Mouse (Mus musculus) heart, embryonic 13.5 days (tissue): ENCODE results near the gene Glrx. TPM values are rescaled to one million over a fixed set of nuclear protein-coding genes. Genes with fewer than 3 reads are reported as not detected.
A peak's percentile ranks its signal among the peaks of the same experiment; 100 is the strongest.

Source experiments
- ATAC-seq: fragments of 200-750 bp; cut with Nextera tagmentation; 2 replicates; pipeline ENCODE4 v1.8.0; 2017; ENCODE audit warnings: moderate TSS enrichment; ENCODE audit not compliant: insufficient number of reproducible peaks, low FRiP score, low TSS enrichment; ENCODE audit errors: extremely low read depth
- H3K27ac ChIP-seq: fragments of 300-500 bp; sonication (generic); replicated peaks from 2 replicates; pipeline ENCODE4 v1.5.1; 2015; ENCODE audit warnings: moderate library complexity, mild to moderate bottlenecking, inconsistent platforms
- H3K27me3 ChIP-seq: fragments of 300-500 bp; sonication (generic); replicated peaks from 2 replicates; pipeline ENCODE4 v1.6.1; 2015; ENCODE audit warnings: mild to moderate bottlenecking, inconsistent platforms
- H3K36me3 ChIP-seq: fragments of 300-500 bp; sonication (generic); 2 replicates; pipeline ENCODE4 v1.6.1; 2015; ENCODE audit warnings: mild to moderate bottlenecking, inconsistent platforms
- H3K4me1 ChIP-seq: fragments of 300-500 bp; sonication (generic); 2 replicates; pipeline ENCODE4 v1.6.1; 2015; ENCODE audit warnings: inconsistent platforms
- H3K4me2 ChIP-seq: fragments of 300-500 bp; sonication (generic); 2 replicates; pipeline ENCODE4 v1.6.1; 2015; ENCODE audit warnings: inconsistent platforms, mild to moderate bottlenecking, moderate library complexity
- H3K4me3 ChIP-seq: fragments of 300-500 bp; sonication (generic); 2 replicates; pipeline ENCODE4 v1.5.1; 2015; ENCODE audit warnings: moderate library complexity, mild to moderate bottlenecking, inconsistent platforms
- H3K9ac ChIP-seq: fragments of 300-500 bp; sonication (generic); 2 replicates; pipeline ENCODE4 v1.6.1; 2015; ENCODE audit warnings: inconsistent platforms, mild to moderate bottlenecking, moderate library complexity
- H3K9me3 ChIP-seq: fragments of 300-500 bp; sonication (generic); 2 replicates; pipeline ENCODE4 v1.6.1; 2016; ENCODE audit warnings: inconsistent platforms
- WGBS: fragments of 180-500 bp; shearing (Covaris S2); methylation state at CpG from one replicate; pipeline ENCODE4 v1.1.7; 2015; ENCODE audit warnings: mixed read lengths; 5-methylcytosine and 5-hydroxymethylcytosine counted together
- polyA plus RNA-seq: library from polyadenylated mRNA; unstranded; fragments of >200 nt; fragmentation: Nextera tagmentation; extraction: Ambion mirVana; gene quantifications from 2 replicates; pipeline ENCODE4 v1.2.1, GENCODE M21; 2015

Gene Glrx
- polyA plus RNA-seq, 1 experiment from 2014 or later = 99.2 TPM

DNA sequence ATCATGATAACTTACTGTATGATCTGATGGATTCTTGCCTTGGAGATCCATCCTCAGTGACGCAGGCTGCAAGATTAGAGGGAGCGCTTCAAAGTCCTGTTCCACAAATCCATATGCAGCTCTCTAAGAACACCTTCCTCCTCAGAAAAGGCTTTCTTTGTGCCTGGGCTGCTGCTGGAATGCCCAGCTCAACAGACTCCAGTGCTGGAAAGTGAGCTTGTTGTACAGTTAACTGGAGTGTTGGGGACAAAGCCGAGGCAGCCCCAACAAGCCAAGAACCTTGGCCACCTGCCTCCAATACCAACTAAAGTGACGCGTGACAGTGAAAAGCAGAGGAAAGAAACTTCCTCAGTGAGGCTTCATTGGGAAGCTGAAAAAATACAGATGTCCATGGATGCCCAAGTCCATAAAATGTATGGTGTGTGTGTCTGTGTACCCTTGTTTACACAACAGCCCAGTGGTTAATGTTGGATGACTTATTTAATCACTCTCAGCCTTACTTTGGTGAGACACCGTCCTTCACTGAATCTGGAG lies 1.2 kb downstream of the Glrx start:
- peak overlapping the region; percentile 86 for H3K9ac ChIP-seq
- peak overlapping the region; percentile 77 for H3K4me3 ChIP-seq
- H3K36me3 ChIP-seq = no peaks in the 10 kb centered on the region
- peak overlapping the region; percentile 95 for H3K27ac ChIP-seq
- ATAC-seq = no peak
- H3K9me3 ChIP-seq = no peaks in the 10 kb centered on the region
- no peaks in the 10 kb centered on the region for H3K27me3 ChIP-seq
- 33% methylated on average over 6 of the region's 6 CpGs for WGBS
- H3K4me2 ChIP-seq = peak overlapping the region; percentile 78
- H3K4me1 ChIP-seq = peaks cover 46% of the 10 kb centered on the region

- Histone ChIP-seq H3K9me3 (no peaks in the 10 kb centered on the region), H3K4me1 (peaks cover 46% of the 10 kb centered on the region), H3K4me2 (peak overlapping the region; percentile 78), H3K27ac (no peak overlapping the region), H3K27me3 (no peaks in the 10 kb centered on the region), H3K4me3 (peak overlapping the region; percentile 77), H3K9ac (peak overlapping the region; percentile 86; the same call in 1 of the 2 replicates), H3K36me3 (peaks cover under 1% of the 10 kb centered on the region; the same call in 1 of the 2 replicates)
- ATAC-seq = no peak
- WGBS = 71% methylated on average over 3 of the region's 3 CpGs
These were observed 2.3 kb downstream of the Glrx start for GRCm38 (mm10) chr13:75841950-75842349.

DNA sequence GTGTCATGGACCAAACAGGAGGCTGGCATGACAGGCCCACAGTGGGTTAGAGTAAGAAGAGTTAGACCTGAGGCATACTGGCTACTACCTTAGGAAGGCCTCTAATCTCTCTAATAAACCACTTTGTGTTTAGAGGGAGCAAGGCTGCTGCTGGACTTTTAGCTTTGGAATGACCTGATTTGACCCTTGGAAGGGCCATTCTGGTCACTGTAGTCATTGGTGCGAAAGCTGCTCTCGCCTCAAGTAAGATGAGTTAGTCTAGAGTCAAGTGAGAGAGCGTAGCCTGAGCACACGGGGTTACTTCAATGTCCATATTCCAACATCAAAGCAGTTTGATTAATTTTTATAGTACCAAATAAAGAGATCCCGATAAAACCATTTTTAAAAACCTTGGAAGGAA lies 3.7 kb downstream of the Glrx start:
- Histone ChIP-seq H3K36me3 (peaks cover 14% of the 10 kb centered on the region), H3K9me3 (no peaks in the 10 kb centered on the region), H3K4me3 (no peak overlapping the region), H3K27me3 (no peaks in the 10 kb centered on the region), H3K4me1 (peaks cover 46% of the 10 kb centered on the region), H3K4me2 (no peak overlapping the region), H3K9ac (no peak overlapping the region), H3K27ac (no peak overlapping the region)
- no peak for ATAC-seq
- WGBS = 90% methylated on average over 5 of the region's 5 CpGs

- H3K27ac ChIP-seq = no peak overlapping the region
- no peak overlapping the region for H3K9ac ChIP-seq
- peaks cover 42% of the 10 kb centered on the region for H3K4me1 ChIP-seq
- 79% methylated on average over 8 of the region's 8 CpGs for WGBS
- no peak overlapping the region for H3K4me3 ChIP-seq
- H3K9me3 ChIP-seq = no peaks in the 10 kb centered on the region
- H3K27me3 ChIP-seq = no peaks in the 10 kb centered on the region
- ATAC-seq = no peak
- H3K4me2 ChIP-seq = no peak overlapping the region
- peaks cover 19% of the 10 kb centered on the region for H3K36me3 ChIP-seq
These were observed 4.5 kb downstream of the Glrx start for GRCm38 (mm10) chr13:75843993-75844683.

DNA sequence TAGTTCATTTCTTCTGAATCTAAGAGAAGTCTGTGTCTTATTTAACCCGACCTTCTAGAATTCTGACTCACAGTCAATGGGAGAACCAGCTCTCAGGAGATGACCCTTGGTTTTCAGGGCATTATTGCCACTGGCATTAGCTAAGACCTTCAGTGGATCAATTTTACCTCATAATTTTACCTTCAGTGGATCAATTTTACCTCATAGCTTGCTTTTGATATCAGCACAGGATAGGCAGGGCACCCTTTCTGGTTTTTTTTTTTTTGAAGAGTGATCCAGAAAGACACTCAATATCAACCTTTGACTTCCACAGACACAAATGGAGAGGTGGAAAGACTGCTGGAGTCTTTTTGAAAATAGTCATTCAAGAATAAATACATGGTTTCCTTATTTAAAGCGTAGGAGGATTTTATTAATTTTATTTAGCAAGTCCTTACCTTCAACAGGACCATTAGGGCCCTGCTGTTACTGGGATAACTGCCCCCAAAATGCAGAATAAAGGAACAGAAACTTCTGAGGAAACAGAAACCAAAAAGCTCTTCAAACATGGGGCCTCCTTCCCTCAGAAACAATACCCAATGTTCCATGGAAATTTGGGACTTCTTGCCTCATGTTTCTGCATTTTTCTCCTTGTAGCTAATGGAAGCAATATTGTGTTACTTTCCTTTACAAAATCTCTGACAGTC lies 5.3 kb downstream of the Glrx start:
- no peak overlapping the region for H3K9ac ChIP-seq
- no peak overlapping the region for H3K4me2 ChIP-seq
- no peaks in the 10 kb centered on the region for H3K27me3 ChIP-seq
- WGBS = 91% methylated on average over 2 of the region's 2 CpGs
- H3K4me3 ChIP-seq = no peak overlapping the region
- no peak overlapping the region for H3K27ac ChIP-seq
- peaks cover 22% of the 10 kb centered on the region for H3K36me3 ChIP-seq
- no peak for ATAC-seq
- no peaks in the 10 kb centered on the region for H3K9me3 ChIP-seq
- peaks cover 38% of the 10 kb centered on the region for H3K4me1 ChIP-seq

- no peaks in the 10 kb centered on the region for H3K27me3 ChIP-seq
- WGBS = 64% methylated on average over 4 of the region's 4 CpGs
- H3K9me3 ChIP-seq = no peaks in the 10 kb centered on the region
- H3K36me3 ChIP-seq = peaks cover 24% of the 10 kb centered on the region
- H3K4me2 ChIP-seq = no peak overlapping the region
- no peak overlapping the region for H3K27ac ChIP-seq
- H3K4me1 ChIP-seq = peaks cover 35% of the 10 kb centered on the region
- H3K4me3 ChIP-seq = no peak overlapping the region
- no peak for ATAC-seq
- H3K9ac ChIP-seq = no peak overlapping the region
These were observed 6.0 kb downstream of the Glrx start for GRCm38 (mm10) chr13:75845519-75846166.

DNA sequence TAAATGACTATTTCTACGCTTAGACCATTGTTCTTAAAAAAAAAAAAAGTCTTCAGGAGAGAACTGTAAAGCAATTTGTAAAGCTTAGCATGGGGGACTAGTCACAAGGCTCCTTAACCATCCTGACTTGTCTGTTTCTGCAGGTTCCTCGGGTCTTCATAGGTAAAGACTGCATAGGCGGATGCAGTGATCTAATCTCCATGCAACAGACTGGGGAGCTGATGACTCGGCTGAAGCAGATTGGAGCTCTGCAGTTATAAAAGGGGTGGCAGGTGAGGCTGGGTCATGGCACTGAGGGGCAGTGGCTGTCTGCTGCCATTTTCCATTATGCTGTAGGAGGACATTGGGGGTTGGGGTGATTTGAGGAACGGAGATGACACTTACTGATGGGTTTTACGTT lies 7.4 kb downstream of the Glrx start:
- no peaks in the 10 kb centered on the region for H3K9me3 ChIP-seq
- H3K4me3 ChIP-seq = no peak overlapping the region
- no peak overlapping the region for H3K27ac ChIP-seq
- H3K4me1 ChIP-seq = peaks cover 21% of the 10 kb centered on the region
- H3K27me3 ChIP-seq = no peaks in the 10 kb centered on the region
- 78% methylated on average over 6 of the region's 6 CpGs for WGBS
- peaks cover 31% of the 10 kb centered on the region for H3K36me3 ChIP-seq
- H3K9ac ChIP-seq = no peak overlapping the region
- no peak overlapping the region for H3K4me2 ChIP-seq
- ATAC-seq = no peak

DNA sequence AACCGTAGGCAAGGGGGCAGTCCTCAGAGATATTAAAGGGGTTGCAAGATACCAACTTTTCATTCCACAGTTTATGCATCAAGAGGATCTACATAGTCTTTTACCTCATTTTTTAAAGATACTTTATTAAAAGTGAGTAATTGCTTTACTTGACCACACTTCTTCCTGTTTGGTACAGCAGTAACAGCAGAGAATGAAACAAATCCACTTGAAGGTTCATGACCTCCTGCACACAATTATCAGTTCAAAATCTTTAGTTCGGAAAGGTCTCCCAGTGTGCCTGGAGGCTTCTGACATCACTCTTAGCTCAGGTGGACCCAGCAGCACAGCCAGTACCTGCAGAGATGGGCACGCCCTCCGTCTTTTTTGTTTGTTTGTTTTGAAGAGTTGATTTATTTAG lies 12.4 kb downstream of the Glrx start:
- WGBS = 74% methylated on average over 4 of the region's 4 CpGs
- Histone ChIP-seq H3K36me3 (peaks cover 30% of the 10 kb centered on the region), H3K4me1 (no peaks in the 10 kb centered on the region), H3K9me3 (0 out of 2 replicates have a peak, but pooled peaks cover 4% of the 10 kb centered on the region), H3K27ac (no peak overlapping the region), H3K27me3 (no peaks in the 10 kb centered on the region), H3K4me3 (no peak overlapping the region), H3K4me2 (no peak overlapping the region), H3K9ac (no peak overlapping the region)
- no peak for ATAC-seq

DNA sequence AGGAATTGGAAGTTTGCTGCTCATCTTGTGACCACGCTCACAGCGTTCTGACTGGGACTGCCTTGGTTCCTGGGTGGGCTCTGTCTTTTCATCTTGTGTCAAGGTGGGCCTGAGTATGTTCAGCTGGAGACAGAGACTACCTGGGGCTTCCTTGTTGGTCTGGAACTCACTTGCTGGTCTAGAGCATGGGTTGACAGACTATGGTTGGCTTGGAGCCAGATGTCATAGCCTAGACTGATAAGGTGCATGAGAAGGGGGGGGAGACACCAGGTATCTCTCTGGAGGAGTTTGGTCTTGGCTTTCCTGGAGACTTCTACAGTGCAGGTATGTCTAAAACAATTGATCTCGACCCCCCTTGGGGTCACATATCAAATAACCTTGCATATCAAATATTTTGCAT lies 13.4 kb downstream of the Glrx start:
- ATAC-seq = no peak
- H3K27ac ChIP-seq = no peak overlapping the region
- WGBS = 84% methylated on average over 3 of the region's 3 CpGs

DNA sequence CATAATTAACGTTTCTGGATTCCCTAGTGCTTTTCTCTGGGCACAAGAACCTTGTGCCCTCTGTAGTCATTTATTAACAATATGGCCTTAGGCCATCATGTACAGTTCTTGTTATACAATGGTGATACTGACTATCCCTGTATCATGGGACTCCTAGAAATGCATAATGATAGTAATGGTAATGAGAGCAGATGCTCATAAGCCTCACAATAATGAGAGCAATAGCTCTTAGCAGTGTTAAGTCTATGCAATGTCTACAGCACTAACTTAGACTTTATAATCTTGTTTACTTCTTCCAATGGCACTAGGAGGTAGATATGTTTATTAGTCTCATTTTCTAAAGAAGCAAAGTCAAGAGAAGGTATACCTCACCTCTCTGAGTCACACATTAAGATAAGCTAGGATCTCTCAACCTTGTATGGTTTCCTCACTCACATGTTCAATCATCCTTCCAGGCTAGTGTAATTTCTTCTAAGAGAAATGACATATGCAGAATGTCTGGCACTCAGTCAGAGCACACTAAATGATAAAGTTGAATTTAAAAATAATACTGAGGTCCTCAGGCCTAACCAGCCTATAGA lies 19.7 kb downstream of the Glrx start:
- no peaks in the 10 kb centered on the region for H3K4me1 ChIP-seq
- H3K4me2 ChIP-seq = no peak overlapping the region
- no peak overlapping the region for H3K4me3 ChIP-seq
- no peak for ATAC-seq
- H3K27ac ChIP-seq = no peak overlapping the region
- H3K9ac ChIP-seq = no peak overlapping the region
- WGBS = 60% methylated on average over 1 of the region's 1 CpGs
- H3K9me3 ChIP-seq = 0 out of 2 replicates have a peak, but pooled peaks cover 4% of the 10 kb centered on the region
- H3K36me3 ChIP-seq = no peaks in the 10 kb centered on the region; the same call in 1 of the 2 replicates
- H3K27me3 ChIP-seq = no peaks in the 10 kb centered on the region

More for the DNA sequence above, 13.4 kb downstream of the Glrx start:
- Histone ChIP-seq H3K4me1 (no peaks in the 10 kb centered on the region), H3K9ac (no peak overlapping the region), H3K4me3 (no peak overlapping the region), H3K27me3 (no peaks in the 10 kb centered on the region), H3K9me3 (0 out of 2 replicates have a peak, but pooled peaks cover 4% of the 10 kb centered on the region), H3K4me2 (no peak overlapping the region), H3K36me3 (peaks cover 19% of the 10 kb centered on the region)
